Mouse (Mus musculus) stomach, embryonic 14.5 days (tissue): ENCODE results near the gene Cfap77. TPM values are rescaled to one million over a fixed set of nuclear protein-coding genes. Genes with fewer than 3 reads are reported as not detected.

ENCODE experiments used
- ATAC-seq: fragments of 200-750 bp; cut with Nextera tagmentation; 2 replicates; pipeline ENCODE4 v1.8.0; 2017; ENCODE audit warnings: low read depth, moderate TSS enrichment; ENCODE audit not compliant: insufficient number of reproducible peaks, insufficient read depth, low FRiP score
- H3K27ac ChIP-seq: fragments of 300-500 bp; sonication (generic); 2 replicates; pipeline ENCODE4 v1.5.1; 2014; ENCODE audit warnings: mild to moderate bottlenecking, low read length, moderate library complexity, mixed read lengths
- H3K27me3 ChIP-seq: fragments of 300-500 bp; sonication (generic); 2 replicates; pipeline ENCODE4 v1.6.1; 2014; ENCODE audit warnings: low read length, control low read depth, mixed read lengths; ENCODE audit not compliant: control insufficient read depth, insufficient read depth
- H3K36me3 ChIP-seq: fragments of 300-500 bp; sonication (generic); 2 replicates; pipeline ENCODE4 v1.6.1; 2014; ENCODE audit warnings: mild to moderate bottlenecking, control low read depth, low read length, moderate library complexity, mixed read lengths; ENCODE audit not compliant: control insufficient read depth, insufficient read depth
- H3K4me1 ChIP-seq: fragments of 300-500 bp; sonication (generic); 2 replicates; pipeline ENCODE4 v1.6.1; 2014; ENCODE audit warnings: low read length, control low read depth, mixed read lengths; ENCODE audit not compliant: control insufficient read depth, insufficient read depth
- H3K4me2 ChIP-seq: fragments of 300-500 bp; sonication (generic); replicated peaks from 2 replicates; pipeline ENCODE4 v1.6.1; 2014; ENCODE audit warnings: low read depth, low read length, control low read depth
- H3K4me3 ChIP-seq: fragments of 300-500 bp; sonication (generic); 2 replicates; pipeline ENCODE4 v1.5.1; 2014; ENCODE audit warnings: low read depth, low read length, control low read depth
- H3K9ac ChIP-seq: fragments of 300-500 bp; sonication (generic); replicated peaks from 2 replicates; pipeline ENCODE4 v1.6.1; 2014; ENCODE audit warnings: low read depth, mild to moderate bottlenecking, control low read depth, low read length, moderate library complexity, mixed read lengths
- H3K9me3 ChIP-seq: fragments of 300-500 bp; sonication (generic); 2 replicates; pipeline ENCODE4 v1.6.1; 2016; ENCODE audit warnings: low read depth, low read length, control low read depth; ENCODE audit not compliant: control insufficient read depth
- WGBS: fragments of 180-500 bp; shearing (Covaris S2); extraction: QIAGEN DNeasy Blood & Tissue Kit; methylation state at CpG from one replicate; pipeline ENCODE4 v1.1.7; 2014; 5-methylcytosine and 5-hydroxymethylcytosine counted together
- polyA plus RNA-seq: library from polyadenylated mRNA; unstranded; fragments of >200 nt; fragmentation: Nextera tagmentation; extraction: Ambion mirVana; gene quantifications from 2 replicates; pipeline ENCODE4 v1.2.1, GENCODE M21; 2014

The Cfap77 gene
- polyA plus RNA-seq, 1 experiment from 2014 or later = 0.59 TPM

DNA sequence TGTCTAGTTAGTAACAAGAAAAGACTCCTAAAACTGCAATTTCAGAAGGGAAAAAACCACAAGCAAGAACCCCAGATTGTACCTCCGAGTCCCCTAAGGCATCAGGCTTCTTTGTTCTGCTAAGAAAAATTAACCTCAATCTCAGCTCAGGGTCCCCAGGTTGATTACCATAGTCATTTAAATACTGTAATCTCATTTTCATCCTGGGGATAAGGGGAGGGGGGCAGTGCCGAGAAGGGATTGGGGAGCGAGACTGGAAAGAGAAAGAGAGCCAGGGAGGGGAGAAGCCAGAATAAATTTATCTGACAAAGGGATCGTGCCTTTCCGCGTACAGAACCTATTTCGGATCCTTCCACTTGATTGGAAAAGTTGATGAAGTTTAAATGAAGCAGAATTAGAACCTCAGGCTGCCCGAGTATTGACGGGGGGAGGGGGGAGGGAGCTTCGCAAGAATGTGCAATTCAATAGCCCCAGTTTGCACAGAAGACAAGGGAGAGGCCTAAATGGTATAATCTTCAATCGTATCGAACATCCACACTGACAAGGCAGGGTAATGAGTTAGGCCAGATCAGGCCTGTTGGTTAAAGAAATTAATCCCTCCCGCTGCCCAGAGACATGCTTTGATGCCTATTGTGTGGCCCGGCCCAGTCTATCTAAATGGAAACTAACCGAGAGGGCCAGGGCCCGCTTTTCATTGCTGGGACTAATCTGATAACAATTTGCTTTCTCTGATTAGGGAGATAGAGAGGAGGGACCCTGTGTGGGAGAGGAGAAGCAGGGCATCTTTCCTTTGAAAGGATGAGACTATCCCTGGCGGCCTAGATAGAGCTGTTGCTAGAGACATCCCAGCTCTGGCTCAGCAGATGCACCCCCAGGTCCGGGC, 14.0 kb downstream of the Cfap77 start:
- no peaks in the 10 kb centered on the region for H3K9me3 ChIP-seq
- no peaks in the 10 kb centered on the region for H3K36me3 ChIP-seq
- H3K4me3 ChIP-seq = no peak overlapping the region
- no peak overlapping the region for H3K9ac ChIP-seq
- H3K27ac ChIP-seq = no peak overlapping the region
- H3K27me3 ChIP-seq = peaks cover 13% of the 10 kb centered on the region; the same call in 1 of the 2 replicates
- no peak for ATAC-seq
- 20% methylated on average over 18 of the region's 18 CpGs for WGBS
- no peak overlapping the region for H3K4me2 ChIP-seq
- H3K4me1 ChIP-seq = no peaks in the 10 kb centered on the region

DNA sequence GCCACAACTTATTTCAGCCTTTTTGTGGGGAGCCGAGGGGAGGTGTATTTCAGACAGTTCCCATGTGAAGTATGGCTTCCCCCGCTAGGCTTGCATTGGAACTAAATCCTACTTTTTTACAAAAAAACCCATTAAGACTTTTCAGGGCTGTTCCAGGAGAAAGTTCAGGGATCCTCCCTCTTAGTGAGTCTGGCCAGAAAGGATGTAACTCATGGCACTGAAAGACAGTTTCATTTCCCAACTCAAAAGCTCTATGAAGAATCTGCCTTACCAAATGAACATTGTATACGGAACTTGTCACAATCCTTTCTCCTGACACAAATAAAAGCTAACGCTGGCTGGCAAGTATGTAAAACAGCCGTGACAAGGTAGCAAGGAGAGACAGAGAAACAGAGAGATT, 15.1 kb downstream of the Cfap77 start:
- Histone ChIP-seq H3K36me3 (no peaks in the 10 kb centered on the region), H3K9ac (no peak overlapping the region), H3K27me3 (peaks cover 13% of the 10 kb centered on the region; the same call in 1 of the 2 replicates), H3K4me1 (0 out of 2 replicates have a peak, but pooled peaks cover under 1% of the 10 kb centered on the region), H3K4me2 (no peak overlapping the region), H3K27ac (no peak overlapping the region), H3K4me3 (no peak overlapping the region), H3K9me3 (no peaks in the 10 kb centered on the region)
- no peak for ATAC-seq
- WGBS = 14% methylated on average over 5 of the region's 5 CpGs

- H3K27me3 ChIP-seq = 0 out of 2 replicates have a peak, but pooled peaks cover 3% of the 10 kb centered on the region
- no peak overlapping the region for H3K27ac ChIP-seq
- no peak overlapping the region for H3K4me3 ChIP-seq
- H3K36me3 ChIP-seq = no peaks in the 10 kb centered on the region
- H3K4me1 ChIP-seq = 0 out of 2 replicates have a peak, but pooled peaks cover 4% of the 10 kb centered on the region
- WGBS = 65% methylated on average over 8 of the region's 8 CpGs
- H3K4me2 ChIP-seq = no peak overlapping the region
- H3K9ac ChIP-seq = no peak overlapping the region
- no peaks in the 10 kb centered on the region for H3K9me3 ChIP-seq
- no peak for ATAC-seq
Measured at GRCm38 (mm10) chr2:29035698-29036097, 19.2 kb downstream of the Cfap77 start.

DNA sequence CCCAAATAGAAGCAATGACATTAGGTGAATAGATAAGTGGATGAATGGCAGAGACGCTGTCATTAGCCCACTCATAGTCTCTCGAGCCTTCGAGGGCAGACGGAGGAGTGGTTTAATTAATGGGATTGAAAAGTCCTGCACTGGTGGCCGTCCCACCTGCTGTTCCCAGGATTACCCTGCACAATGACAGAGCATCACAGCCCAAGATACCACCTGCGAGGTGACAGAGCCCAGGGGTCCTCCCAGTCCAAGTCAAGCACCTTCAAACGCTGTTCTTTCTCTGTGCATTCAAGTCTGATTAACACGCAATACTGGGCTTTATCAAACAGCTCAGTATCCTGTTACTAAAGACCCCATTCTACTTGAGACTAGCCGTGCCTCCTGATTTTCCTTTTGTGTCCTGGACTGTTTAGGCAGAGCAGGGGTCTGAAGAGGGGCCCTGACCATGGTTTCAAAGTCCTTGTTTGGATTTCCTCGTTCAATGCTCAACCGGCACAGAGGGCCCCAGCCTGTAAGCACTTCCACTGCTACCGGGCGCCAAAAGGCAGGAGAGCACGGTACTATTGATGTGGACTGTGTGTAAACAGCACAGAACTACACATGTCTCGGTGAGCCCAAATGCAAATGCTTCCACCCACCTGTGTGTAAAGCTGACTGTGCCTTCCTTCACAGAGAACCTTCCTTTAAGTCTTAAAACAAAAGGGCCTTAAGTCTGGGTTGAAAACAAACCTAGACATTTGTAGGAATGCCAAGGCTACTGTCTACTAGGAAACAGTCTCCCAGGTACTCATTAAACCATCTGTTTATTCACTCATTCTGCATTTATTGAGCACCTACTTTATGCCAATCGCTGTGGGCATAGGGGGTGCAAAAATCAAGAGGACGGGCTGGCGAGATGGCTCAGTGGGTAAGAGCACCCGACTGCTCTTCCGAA, 20.1 kb downstream of the Cfap77 start:
- Histone ChIP-seq H3K4me1 (0 out of 2 replicates have a peak, but pooled peaks cover 6% of the 10 kb centered on the region), H3K9me3 (no peaks in the 10 kb centered on the region), H3K9ac (no peak overlapping the region), H3K4me2 (no peak overlapping the region), H3K36me3 (no peaks in the 10 kb centered on the region), H3K27me3 (0 out of 2 replicates have a peak, but pooled peaks cover under 1% of the 10 kb centered on the region), H3K4me3 (no peak overlapping the region), H3K27ac (no peak overlapping the region)
- no peak for ATAC-seq
- 55% methylated on average over 20 of the region's 20 CpGs for WGBS

- Histone ChIP-seq H3K9ac (no peak overlapping the region), H3K27ac (no peak overlapping the region), H3K4me3 (no peak overlapping the region), H3K9me3 (no peaks in the 10 kb centered on the region), H3K4me2 (no peak overlapping the region), H3K27me3 (no peaks in the 10 kb centered on the region), H3K4me1 (0 out of 2 replicates have a peak, but pooled peaks cover 8% of the 10 kb centered on the region), H3K36me3 (no peaks in the 10 kb centered on the region)
- 94% methylated on average over 4 of the region's 4 CpGs for WGBS
- ATAC-seq = no peak
Measured at GRCm38 (mm10) chr2:29031951-29032350, 22.9 kb downstream of the Cfap77 start.

GRCm38 (mm10) chr2:29030048-29030734, 24.7 kb downstream of the Cfap77 start:
- H3K4me2 ChIP-seq = no peak overlapping the region
- 41% methylated on average over 20 of the region's 20 CpGs for WGBS
- no peak for ATAC-seq

GRCm38 (mm10) chr2:29025284-29025683, 29.6 kb downstream of the Cfap77 start:
- no peak overlapping the region for H3K27ac ChIP-seq
- 73% methylated on average over 5 of the region's 5 CpGs for WGBS
- no peak overlapping the region for H3K9ac ChIP-seq
- no peaks in the 10 kb centered on the region for H3K36me3 ChIP-seq
- H3K4me3 ChIP-seq = no peak overlapping the region
- no peaks in the 10 kb centered on the region for H3K27me3 ChIP-seq
- H3K9me3 ChIP-seq = no peaks in the 10 kb centered on the region
- H3K4me2 ChIP-seq = no peak overlapping the region
- ATAC-seq = no peak
- 0 out of 2 replicates have a peak, but pooled peaks cover 4% of the 10 kb centered on the region for H3K4me1 ChIP-seq

More at GRCm38 (mm10) chr2:29030048-29030734, 24.7 kb downstream of the Cfap77 start:
- Histone ChIP-seq H3K4me1 (0 out of 2 replicates have a peak, but pooled peaks cover 8% of the 10 kb centered on the region), H3K27me3 (no peaks in the 10 kb centered on the region), H3K9me3 (no peaks in the 10 kb centered on the region), H3K27ac (no peak overlapping the region), H3K9ac (no peak overlapping the region), H3K4me3 (no peak overlapping the region), H3K36me3 (no peaks in the 10 kb centered on the region)

- 79% methylated on average over 7 of the region's 7 CpGs for WGBS
- no peak overlapping the region for H3K27ac ChIP-seq
- no peaks in the 10 kb centered on the region for H3K4me1 ChIP-seq
- no peak overlapping the region for H3K9ac ChIP-seq
- no peak for ATAC-seq
- no peaks in the 10 kb centered on the region for H3K27me3 ChIP-seq
- H3K4me3 ChIP-seq = no peak overlapping the region
- no peaks in the 10 kb centered on the region for H3K36me3 ChIP-seq
- no peak overlapping the region for H3K4me2 ChIP-seq
- H3K9me3 ChIP-seq = no peaks in the 10 kb centered on the region
Measured at GRCm38 (mm10) chr2:29023001-29023400, 31.9 kb downstream of the Cfap77 start.
